Comparison of ENCODE assay signal across 15 mouse cellular contexts in genomic region chr4:81302056-81302455, GRCm38 (mm10).
"Had no signal": no experiment of that assay in that cellular context is flagged by ENCODE, and none has a peak within 500 bp of the region (broad histone marks: within the 10 kb centered on the region; RNA-seq: fewer than 3 reads in every experiment).

No protein-coding gene starts in this region.

- ATAC-seq: midbrain, embryonic 16.5 days had no signal

- H3K4me1 ChIP-seq: midbrain, embryonic 10.5 days; midbrain, embryonic 12.5 days; neural tube, embryonic 12.5 days; stomach, embryonic 15.5 days had no signal

- H3K4me3 ChIP-seq: midbrain, embryonic 10.5 days; midbrain, embryonic 12.5 days; neural tube, embryonic 12.5 days; stomach, embryonic 15.5 days had no signal

- DNase-seq: lung, adult 18-20 months; lung, embryonic 14.5 days; lung, postnatal 10 days; lung, postnatal 4 days; midbrain, embryonic 14.5 days; right cerebral cortex, postnatal 14 days; thymus, adult 2 months; thymus, postnatal 25 days; thymus, postnatal 4 days had no signal

- H3K27ac ChIP-seq: midbrain, embryonic 10.5 days; midbrain, embryonic 12.5 days; neural tube, embryonic 12.5 days; stomach, embryonic 15.5 days; stomach, postnatal 0 days had no signal

- H3K27me3 ChIP-seq: midbrain, embryonic 12.5 days; neural tube, embryonic 12.5 days; stomach, embryonic 15.5 days had no signal

- H3K9ac ChIP-seq: lung, embryonic 14.5 days; midbrain, embryonic 12.5 days; neural tube, embryonic 12.5 days; stomach, embryonic 15.5 days had no signal

- H3K9me3 ChIP-seq: midbrain, embryonic 10.5 days; midbrain, embryonic 12.5 days; neural tube, embryonic 12.5 days; stomach, embryonic 15.5 days had no signal

- H3K4me2 ChIP-seq: lung, embryonic 14.5 days; midbrain, embryonic 12.5 days; neural tube, embryonic 12.5 days; stomach, embryonic 15.5 days had no signal
